Mouse (Mus musculus) heart, adult 2 months (tissue): Measurements from ENCODE around the gene Gm8267.
"Not testable (repeated sequence)": the region's sequence is repeated elsewhere in the genome, so short reads cannot be mapped to it uniquely, and the experiment has no call there.

Experiments
- CTCF ChIP-seq: fragments of 200-600 bp; IDR thresholded peaks from 2 replicates; pipeline ENCODE4 v1.8.1; 2022; ENCODE audit warnings: antibody characterized with exemption, mild to moderate bottlenecking, moderate library complexity
- EP300 ChIP-seq: fragments of 200-500 bp; IDR thresholded peaks from 2 replicates; pipeline ENCODE4 v1.6.1; 2011; ENCODE audit warnings: low read depth, low read length, control low read depth; ENCODE audit not compliant: insufficient read depth
- POLR2A ChIP-seq: fragments of 200-500 bp; IDR thresholded peaks from 2 replicates; pipeline ENCODE4 v1.6.1; 2011; ENCODE audit warnings: mild to moderate bottlenecking, low read depth, low read length, control low read depth; ENCODE audit not compliant: insufficient read depth

GRCm38 (mm10) chr14:44742789-44743188, 7.4 kb downstream of the Gm8267 start:
- peak; percentile 35 for TF ChIP-seq CTCF
- not testable (repeated sequence) for TF ChIP-seq EP300, POLR2A
